Mouse (Mus musculus): ENCODE results near the gene Lepr. TPM values are rescaled to one million over a fixed set of nuclear protein-coding genes. Genes with fewer than 3 reads are reported as not detected.
"Not testable (repeated sequence)": the region's sequence is repeated elsewhere in the genome, so short reads cannot be mapped to it uniquely, and the experiment has no call there.

Gene Lepr
- total RNA-seq, 1 experiment: 1.3 TPM

DNA sequence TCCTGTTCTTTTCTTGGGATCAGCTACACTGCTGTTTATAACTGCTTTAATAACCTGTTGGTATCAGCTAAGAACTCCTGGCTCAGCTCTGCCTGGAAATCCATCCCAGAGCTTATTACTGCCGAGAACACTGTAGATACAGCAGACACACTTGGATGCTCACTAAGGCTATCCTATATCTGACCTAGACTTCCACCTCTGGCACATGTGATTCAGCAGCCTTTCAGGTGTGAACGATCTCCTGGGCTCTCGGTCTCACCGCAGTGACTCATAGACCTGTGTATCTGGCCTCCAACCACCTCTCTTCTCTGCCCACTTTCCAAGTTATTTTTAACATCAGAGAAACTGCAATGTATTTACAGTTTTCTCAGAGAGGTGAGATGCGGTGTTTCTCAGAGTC lies 43.3 kb downstream of the Lepr start:
- no peak for TF ChIP-seq HCFC1 (IDR thresholded peaks at IDR 0.05; ENCODE audit: borderline replicate concordance, insufficient read depth, low read length)
- TF ChIP-seq CHD2 (IDR thresholded peaks at IDR 0.05; ENCODE audit: low read depth, low read length): no peak
- no peak for TF ChIP-seq ZNF384 (IDR thresholded peaks at IDR 0.05; ENCODE audit: low read depth, low read length)
- TF ChIP-seq ZC3H11A (IDR thresholded peaks at IDR 0.05; ENCODE audit: borderline replicate concordance, low read depth, low read length): no peak
- TF ChIP-seq MAFK (IDR thresholded peaks at IDR 0.05; ENCODE audit: insufficient read depth, low read depth, low read length): no peak
- Histone ChIP-seq H3K4me1 (ENCODE audit: control insufficient read depth in 2 of 2, insufficient read depth in 2 of 2, low read length in 2 of 2, poor library complexity in 1 of 2) (no peaks in the 10 kb centered on the region; a peak in 1 of 4 replicates), H3K9me3 (ENCODE audit: control insufficient read depth, insufficient read depth, low read depth, low read length) (no peaks in the 10 kb centered on the region), H3K4me3 (ENCODE audit: insufficient read depth in 1 of 2, low read depth in 1 of 2, low read length in 2 of 2, poor library complexity in 1 of 2, severe bottlenecking in 1 of 2) (no peak overlapping the region), H3K27ac (ENCODE audit: insufficient read depth, low read depth, low read length, poor library complexity, severe bottlenecking) (no peak overlapping the region), H3K9ac (ENCODE audit: insufficient read depth, low read depth, low read length, poor library complexity, severe bottlenecking) (no peak overlapping the region), H3K36me3 (ENCODE audit: control insufficient read depth, insufficient read depth, low read length, poor library complexity, severe bottlenecking) (no peaks in the 10 kb centered on the region)
- in situ Hi-C loops (cut with MboI; ENCODE audit: low sequenced_read_pairs in 2 of 2, unreplicated experiment in 2 of 2): no loop called here
- no peak for DNase-seq (ENCODE audit: low read depth, low spot score)

DNA sequence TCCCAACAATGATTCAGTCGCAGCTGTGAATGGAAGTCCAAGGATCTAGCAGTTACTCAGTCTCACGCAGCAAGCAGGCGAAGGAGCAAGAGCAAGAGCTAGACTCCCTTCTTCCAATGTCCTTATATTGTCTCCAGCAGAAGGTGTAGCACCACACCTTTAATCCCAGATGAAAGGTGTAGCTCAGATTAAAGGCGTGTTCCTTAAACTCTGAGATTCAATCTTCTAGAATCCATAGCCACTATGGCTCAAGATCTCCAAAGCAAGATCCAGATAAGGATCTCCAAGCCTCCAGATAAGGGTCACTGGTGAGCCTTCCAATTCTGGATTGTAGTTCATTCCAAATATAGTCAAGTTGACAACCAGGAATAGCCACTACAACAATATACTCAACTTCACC lies 126.7 kb downstream of the Lepr start, which contains the start of gene B020004J07Rik:
B020004J07Rik (minus strand) TSS at position 101 of the 400 bp plus-strand sequence.
- H3K4me1 ChIP-seq (ENCODE audit: control insufficient read depth in 2 of 2, insufficient read depth in 2 of 2, low read length in 2 of 2, poor library complexity in 1 of 2); H3K9ac ChIP-seq (ENCODE audit: insufficient read depth, low read depth, low read length, poor library complexity, severe bottlenecking); H3K36me3 ChIP-seq (ENCODE audit: control insufficient read depth, insufficient read depth, low read length, poor library complexity, severe bottlenecking); DNase-seq (ENCODE audit: low read depth, low spot score); H3K27ac ChIP-seq (ENCODE audit: insufficient read depth, low read depth, low read length, poor library complexity, severe bottlenecking); in situ Hi-C loops (cut with MboI; ENCODE audit: low sequenced_read_pairs in 2 of 2, unreplicated experiment in 2 of 2); H3K4me3 ChIP-seq (ENCODE audit: insufficient read depth in 1 of 2, low read depth in 1 of 2, low read length in 2 of 2, poor library complexity in 1 of 2, severe bottlenecking in 1 of 2); H3K9me3 ChIP-seq (ENCODE audit: control insufficient read depth, insufficient read depth, low read depth, low read length): not testable (repeated sequence)

DNA sequence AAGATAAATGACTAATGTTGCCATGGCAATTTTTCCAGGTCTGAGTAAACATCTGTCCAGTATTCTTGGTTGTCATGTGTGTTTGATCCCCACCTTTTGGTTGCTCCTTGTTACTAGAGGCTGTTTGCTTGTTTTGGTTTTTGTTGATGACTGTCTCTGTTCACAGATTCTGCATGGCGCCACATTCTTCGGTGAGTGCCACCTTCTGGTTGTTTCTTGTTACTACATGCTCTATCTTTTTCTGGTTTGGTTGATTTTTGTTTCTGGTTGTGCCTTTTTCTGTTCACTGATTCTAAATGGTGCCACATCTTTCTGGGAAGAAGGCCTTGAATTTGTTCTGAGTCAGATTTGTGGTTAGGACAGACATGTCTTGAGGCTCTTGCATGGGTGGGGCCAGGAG lies 133.7 kb downstream of the Lepr start:
- no peaks in the 10 kb centered on the region for H3K4me1 ChIP-seq (ENCODE audit: control insufficient read depth in 2 of 2, insufficient read depth in 2 of 2, low read length in 2 of 2, poor library complexity in 1 of 2)
- H3K9me3 ChIP-seq (ENCODE audit: control insufficient read depth, insufficient read depth, low read depth, low read length): peaks cover 1% of the 10 kb centered on the region; the same call in 1 of the 2 replicates
- TF ChIP-seq HCFC1 (IDR thresholded peaks at IDR 0.05; ENCODE audit: borderline replicate concordance, insufficient read depth, low read length) (no peak), ZC3H11A (IDR thresholded peaks at IDR 0.05; ENCODE audit: borderline replicate concordance, low read depth, low read length) (no peak), CHD2 (IDR thresholded peaks at IDR 0.05; ENCODE audit: low read depth, low read length) (no peak), MAFK (IDR thresholded peaks at IDR 0.05; ENCODE audit: insufficient read depth, low read depth, low read length) (no peak), ZNF384 (IDR thresholded peaks at IDR 0.05; ENCODE audit: low read depth, low read length) (no peak)
- H3K27ac ChIP-seq (ENCODE audit: insufficient read depth, low read depth, low read length, poor library complexity, severe bottlenecking): no peak overlapping the region
- DNase-seq (ENCODE audit: low read depth, low spot score): peak; percentile 35
- no peaks in the 10 kb centered on the region for H3K36me3 ChIP-seq (ENCODE audit: control insufficient read depth, insufficient read depth, low read length, poor library complexity, severe bottlenecking)
- no peak overlapping the region for H3K4me3 ChIP-seq (ENCODE audit: insufficient read depth in 1 of 2, low read depth in 1 of 2, low read length in 2 of 2, poor library complexity in 1 of 2, severe bottlenecking in 1 of 2)
- no peak overlapping the region for H3K9ac ChIP-seq (ENCODE audit: insufficient read depth, low read depth, low read length, poor library complexity, severe bottlenecking)
- in situ Hi-C loops (cut with MboI; ENCODE audit: low sequenced_read_pairs in 2 of 2, unreplicated experiment in 2 of 2): loop anchor here in 1 of 2 experiments (25.0 kb wide), 1 partner anchor 136 kb away; the partner anchor contains the start of genes Gm12789 and Gm12790

DNA sequence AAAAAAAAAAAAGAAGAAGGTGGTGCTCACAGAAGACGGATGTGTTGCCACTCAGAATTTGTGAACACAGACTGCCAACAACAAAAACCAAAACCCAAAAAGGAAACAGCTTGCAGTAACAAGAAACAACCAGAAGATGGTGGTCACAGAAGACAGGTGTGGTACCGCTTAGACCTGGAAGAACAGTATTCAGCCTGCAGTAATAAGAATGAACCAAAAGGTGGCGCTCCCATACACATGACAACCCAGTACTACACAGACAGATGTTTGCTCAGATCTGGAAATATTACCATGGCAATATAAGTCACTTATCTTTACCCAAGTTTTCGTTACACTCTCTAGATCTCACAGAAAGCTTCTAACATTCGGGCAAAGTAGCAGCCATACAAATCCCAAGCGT lies 143.7 kb downstream of the Lepr start:
- in situ Hi-C loops (cut with MboI; ENCODE audit: low sequenced_read_pairs in 2 of 2, unreplicated experiment in 2 of 2): loop anchor here in 1 of 2 experiments (25.0 kb wide), 1 partner anchor 126 kb away; the partner anchor contains the start of genes Gm12789 and Gm12790
- H3K27ac ChIP-seq (ENCODE audit: insufficient read depth, low read depth, low read length, poor library complexity, severe bottlenecking): no peak overlapping the region
- H3K4me3 ChIP-seq (ENCODE audit: insufficient read depth in 1 of 2, low read depth in 1 of 2, low read length in 2 of 2, poor library complexity in 1 of 2, severe bottlenecking in 1 of 2): no peak overlapping the region
- peaks cover 0 to 8% of the 10 kb centered on the region in 2 experiments; a peak in 2 of 4 replicates for H3K4me1 ChIP-seq (ENCODE audit: control insufficient read depth in 2 of 2, insufficient read depth in 2 of 2, low read length in 2 of 2, poor library complexity in 1 of 2)
- H3K36me3 ChIP-seq (ENCODE audit: control insufficient read depth, insufficient read depth, low read length, poor library complexity, severe bottlenecking): no peaks in the 10 kb centered on the region
- TF ChIP-seq ZNF384 (IDR thresholded peaks at IDR 0.05; ENCODE audit: low read depth, low read length) (peak; percentile 37; the same call in 1 of the 2 replicates), ZC3H11A (IDR thresholded peaks at IDR 0.05; ENCODE audit: borderline replicate concordance, low read depth, low read length) (peak; percentile 100), MAFK (IDR thresholded peaks at IDR 0.05; ENCODE audit: insufficient read depth, low read depth, low read length) (no peak)
- DNase-seq (ENCODE audit: low read depth, low spot score): peak; percentile 88
- H3K9ac ChIP-seq (ENCODE audit: insufficient read depth, low read depth, low read length, poor library complexity, severe bottlenecking): no peak overlapping the region
- H3K9me3 ChIP-seq (ENCODE audit: control insufficient read depth, insufficient read depth, low read depth, low read length): no peaks in the 10 kb centered on the region

GRCm38 (mm10) chr4:101862289-101862688 lies 145.1 kb downstream of the Lepr start:
- Histone ChIP-seq H3K9me3 (ENCODE audit: control insufficient read depth, insufficient read depth, low read depth, low read length) (no peaks in the 10 kb centered on the region), H3K4me3 (ENCODE audit: insufficient read depth in 1 of 2, low read depth in 1 of 2, low read length in 2 of 2, poor library complexity in 1 of 2, severe bottlenecking in 1 of 2) (no peak overlapping the region), H3K27ac (ENCODE audit: insufficient read depth, low read depth, low read length, poor library complexity, severe bottlenecking) (no peak overlapping the region), H3K36me3 (ENCODE audit: control insufficient read depth, insufficient read depth, low read length, poor library complexity, severe bottlenecking) (no peaks in the 10 kb centered on the region), H3K4me1 (ENCODE audit: control insufficient read depth in 2 of 2, insufficient read depth in 2 of 2, low read length in 2 of 2, poor library complexity in 1 of 2) (peaks cover 0 to 8% of the 10 kb centered on the region in 2 experiments; a peak in 2 of 4 replicates), H3K9ac (ENCODE audit: insufficient read depth, low read depth, low read length, poor library complexity, severe bottlenecking) (no peak overlapping the region)
- no peak for TF ChIP-seq ZC3H11A (IDR thresholded peaks at IDR 0.05; ENCODE audit: borderline replicate concordance, low read depth, low read length)
- peak; percentile 54; the same call in 1 of the 2 replicates for TF ChIP-seq ZNF384 (IDR thresholded peaks at IDR 0.05; ENCODE audit: low read depth, low read length)
- DNase-seq (ENCODE audit: low read depth, low spot score): no peak
- in situ Hi-C loops (cut with MboI; ENCODE audit: low sequenced_read_pairs in 2 of 2, unreplicated experiment in 2 of 2): loop anchor here in 1 of 2 experiments (25.0 kb wide), 1 partner anchor 125 kb away; the partner anchor contains the start of genes Gm12789 and Gm12790

Other genes starting within 250 kb of the Lepr start
- 7.2 and 10.1 TPM in 2 replicates for gene Dnajc6, start 220.8 kb upstream of the Lepr start, total RNA-seq (2012; rRNA removed)
- gene Leprot, start 69.7 kb upstream of the Lepr start, total RNA-seq (2012; rRNA removed): 81.6 and 111 TPM in 2 replicates
- gene B020004J07Rik, start 126.6 kb downstream of the Lepr start, total RNA-seq (2012; rRNA removed): 0.58 and 1.5 TPM in 2 replicates
- gene C130073F10Rik, start 176.4 kb downstream of the Lepr start, total RNA-seq (2012; rRNA removed): 4.2 and 8.8 TPM in 2 replicates
- 10.6 and 11.2 TPM in 2 replicates for gene Gm12800, start 191.7 kb downstream of the Lepr start, total RNA-seq (2012; rRNA removed)
- 18.5 and 18.8 TPM in 2 replicates for gene Gm12794, start 223.0 kb downstream of the Lepr start, total RNA-seq (2012; rRNA removed)